Mouse (Mus musculus): Measurements from ENCODE around the gene Hist2h2ac. TPM values are rescaled to one million over a fixed set of nuclear protein-coding genes. Genes with fewer than 3 reads are reported as not detected.
"Not testable (repeated sequence)": the region's sequence is repeated elsewhere in the genome, so short reads cannot be mapped to it uniquely, and the experiment has no call there.

Hist2h2ac gene
- polyA plus RNA-seq, 1 experiment from 2014 or later: 11.6 TPM

- H3K27ac ChIP-seq (replicated peaks): no peak overlapping the region
- no peak overlapping the region for H3K4me2 ChIP-seq (replicated peaks)
- ATAC-seq (ENCODE audit: low FRiP score, low read depth): no peak
- 68% methylated on average over 12 of the region's 12 CpGs for WGBS
- H3K9ac ChIP-seq (replicated peaks): no peak overlapping the region
- H3K4me1 ChIP-seq: peaks cover 11% of the 10 kb centered on the region
- no peak overlapping the region for H3K4me3 ChIP-seq
- H3K27me3 ChIP-seq: 0 out of 2 replicates have a peak, but pooled peaks cover 11% of the 10 kb centered on the region
- peaks cover 10% of the 10 kb centered on the region; the same call in 1 of the 2 replicates for H3K36me3 ChIP-seq
- H3K9me3 ChIP-seq: no peaks in the 10 kb centered on the region
Measured at GRCm38 (mm10) chr3:96192977-96193376, 27.7 kb downstream of the Hist2h2ac start.

- H3K9me3 ChIP-seq: no peaks in the 10 kb centered on the region
- peaks cover 14% of the 10 kb centered on the region for H3K36me3 ChIP-seq
- H3K27me3 ChIP-seq: peaks cover 8% of the 10 kb centered on the region; the same call in 1 of the 2 replicates
- H3K4me2 ChIP-seq (replicated peaks): peak overlapping the region; percentile 66
- peak overlapping the region; percentile 20 for H3K27ac ChIP-seq (replicated peaks)
- H3K9ac ChIP-seq (replicated peaks): peak overlapping the region; percentile 60; the same call in 1 of the 2 replicates
- peak overlapping the region; percentile 58 for H3K4me3 ChIP-seq
- peaks cover 30% of the 10 kb centered on the region for H3K4me1 ChIP-seq
- 28% methylated on average over 4 of the region's 4 CpGs for WGBS
- ATAC-seq (ENCODE audit: low FRiP score, low read depth): no peak
Measured at GRCm38 (mm10) chr3:96182382-96182776, 38.3 kb downstream of the Hist2h2ac start.

- peak; percentile 25; the same call in 1 of the 2 replicates for ATAC-seq (ENCODE audit: low FRiP score, low read depth)
Measured at GRCm38 (mm10) chr3:96181510-96182381, 38.9 kb downstream of the Hist2h2ac start.

GRCm38 (mm10) chr3:96180727-96181477 lies 39.8 kb downstream of the Hist2h2ac start, which contains the start of gene Sv2a:
Gene Sv2a (plus strand): TSS chr3:96181151.
- Histone ChIP-seq H3K36me3 (peaks cover 27% of the 10 kb centered on the region), H3K4me2 (replicated peaks) (peak within 1 kb of the TSS; percentile 66), H3K4me3 (peak within 1 kb of the TSS; percentile 58), H3K27ac (replicated peaks) (peak within 1 kb of the TSS; percentile 73), H3K4me1 (peaks cover 30% of the 10 kb centered on the region), H3K9ac (replicated peaks) (peak within 1 kb of the TSS; percentile 60), H3K27me3 (peaks cover 8% of the 10 kb centered on the region; the same call in 1 of the 2 replicates), H3K9me3 (no peaks in the 10 kb centered on the region)
- peak; percentile 72 for ATAC-seq (ENCODE audit: low FRiP score, low read depth)
- WGBS: under 1% methylated on average over 15 of the region's 23 CpGs

More at GRCm38 (mm10) chr3:96181510-96182381, 38.9 kb downstream of the Hist2h2ac start:
- peaks cover 8% of the 10 kb centered on the region; the same call in 1 of the 2 replicates for H3K27me3 ChIP-seq
- H3K36me3 ChIP-seq: peaks cover 18% of the 10 kb centered on the region
- H3K4me1 ChIP-seq: peaks cover 30% of the 10 kb centered on the region
- H3K4me3 ChIP-seq: peak overlapping the region; percentile 58
- H3K9ac ChIP-seq (replicated peaks): peak overlapping the region; percentile 60
- peak overlapping the region; percentile 42 for H3K27ac ChIP-seq (replicated peaks)
- peak overlapping the region; percentile 66 for H3K4me2 ChIP-seq (replicated peaks)
- WGBS: 42% methylated on average over 12 of the region's 12 CpGs
- H3K9me3 ChIP-seq: no peaks in the 10 kb centered on the region

- Histone ChIP-seq H3K4me1 (peaks cover 30% of the 10 kb centered on the region), H3K4me3 (no peak overlapping the region), H3K27me3 (peaks cover 8% of the 10 kb centered on the region; the same call in 1 of the 2 replicates), H3K9me3 (no peaks in the 10 kb centered on the region), H3K9ac (replicated peaks) (no peak overlapping the region), H3K4me2 (replicated peaks) (no peak overlapping the region), H3K36me3 (peaks cover 38% of the 10 kb centered on the region), H3K27ac (replicated peaks) (no peak overlapping the region)
- WGBS: 68% methylated on average over 4 of the region's 4 CpGs
- no peak for ATAC-seq (ENCODE audit: low FRiP score, low read depth)
Measured at GRCm38 (mm10) chr3:96179531-96179930, 41.1 kb downstream of the Hist2h2ac start.

- 88% methylated on average over 2 of the region's 2 CpGs for WGBS
- peaks cover 8% of the 10 kb centered on the region; the same call in 1 of the 2 replicates for H3K27me3 ChIP-seq
- H3K4me2 ChIP-seq (replicated peaks): no peak overlapping the region
- 0 out of 2 replicates have a peak overlapping the region, but pooled peaks have one; percentile 25 for H3K27ac ChIP-seq (replicated peaks)
- peaks cover 45% of the 10 kb centered on the region for H3K36me3 ChIP-seq
- peaks cover 36% of the 10 kb centered on the region for H3K4me1 ChIP-seq
- no peak overlapping the region for H3K4me3 ChIP-seq
- H3K9ac ChIP-seq (replicated peaks): no peak overlapping the region
- no peaks in the 10 kb centered on the region for H3K9me3 ChIP-seq
- no peak for ATAC-seq (ENCODE audit: low FRiP score, low read depth)
Measured at GRCm38 (mm10) chr3:96178902-96179301, 41.8 kb downstream of the Hist2h2ac start.

GRCm38 (mm10) chr3:96178427-96178826 lies 42.3 kb downstream of the Hist2h2ac start:
- Histone ChIP-seq H3K4me3 (no peak overlapping the region), H3K4me1 (peaks cover 39% of the 10 kb centered on the region), H3K9ac (replicated peaks) (no peak overlapping the region), H3K4me2 (replicated peaks) (no peak overlapping the region), H3K9me3 (no peaks in the 10 kb centered on the region), H3K27me3 (peaks cover 8% of the 10 kb centered on the region; the same call in 1 of the 2 replicates), H3K36me3 (peaks cover 46% of the 10 kb centered on the region), H3K27ac (replicated peaks) (no peak overlapping the region)
- 95% methylated on average over 4 of the region's 4 CpGs for WGBS
- ATAC-seq (ENCODE audit: low FRiP score, low read depth): no peak

GRCm38 (mm10) chr3:96175251-96175650 lies 45.4 kb downstream of the Hist2h2ac start:
- no peaks in the 10 kb centered on the region for H3K27me3 ChIP-seq
- H3K4me2 ChIP-seq (replicated peaks): no peak overlapping the region
- peaks cover 31% of the 10 kb centered on the region for H3K4me1 ChIP-seq
- no peaks in the 10 kb centered on the region for H3K9me3 ChIP-seq
- H3K27ac ChIP-seq (replicated peaks): no peak overlapping the region
- 95% methylated on average over 6 of the region's 6 CpGs for WGBS
- H3K36me3 ChIP-seq: peaks cover 46% of the 10 kb centered on the region
- no peak overlapping the region for H3K4me3 ChIP-seq
- no peak for ATAC-seq (ENCODE audit: low FRiP score, low read depth)
- no peak overlapping the region for H3K9ac ChIP-seq (replicated peaks)

- 95% methylated on average over 4 of the region's 4 CpGs for WGBS
- H3K4me3 ChIP-seq; H3K9me3 ChIP-seq; H3K27me3 ChIP-seq; H3K9ac ChIP-seq (replicated peaks); ATAC-seq (ENCODE audit: low FRiP score, low read depth); H3K27ac ChIP-seq (replicated peaks); H3K4me2 ChIP-seq (replicated peaks): not testable (repeated sequence)
- peaks cover 31% of the 10 kb centered on the region for H3K4me1 ChIP-seq
- peaks cover 46% of the 10 kb centered on the region for H3K36me3 ChIP-seq
Measured at GRCm38 (mm10) chr3:96174042-96174441, 46.6 kb downstream of the Hist2h2ac start.

- Histone ChIP-seq H3K9ac (replicated peaks) (peak overlapping the region; percentile 93), H3K27ac (replicated peaks) (0 out of 2 replicates have a peak overlapping the region, but pooled peaks have one; percentile 98), H3K9me3 (no peaks in the 10 kb centered on the region), H3K4me1 (peaks cover 31% of the 10 kb centered on the region), H3K27me3 (no peaks in the 10 kb centered on the region), H3K36me3 (peaks cover 40% of the 10 kb centered on the region), H3K4me3 (peak overlapping the region; percentile 92), H3K4me2 (replicated peaks) (peak overlapping the region; percentile 97)
- WGBS: 40% methylated on average over 7 of the region's 7 CpGs
- ATAC-seq (ENCODE audit: low FRiP score, low read depth): no peak
Measured at GRCm38 (mm10) chr3:96173185-96173584, 47.5 kb downstream of the Hist2h2ac start.

GRCm38 (mm10) chr3:96172197-96173178 lies 48.2 kb downstream of the Hist2h2ac start, which contains the start of gene Sf3b4:
Gene Sf3b4 (plus strand): TSS chr3:96172332.
- Histone ChIP-seq H3K27me3 (no peaks in the 10 kb centered on the region), H3K9ac (replicated peaks) (peak within 1 kb of the TSS; percentile 93), H3K27ac (replicated peaks) (peak within 1 kb of the TSS; percentile 98), H3K36me3 (peaks cover 33% of the 10 kb centered on the region), H3K4me2 (replicated peaks) (peak within 1 kb of the TSS; percentile 97), H3K4me3 (peak within 1 kb of the TSS; percentile 92), H3K4me1 (peaks cover 31% of the 10 kb centered on the region), H3K9me3 (no peaks in the 10 kb centered on the region)
- WGBS: 1% methylated on average over 58 of the region's 58 CpGs
- ATAC-seq (ENCODE audit: low FRiP score, low read depth): peak; percentile 91
